Mouse (Mus musculus) olfactory bulb, adult 2 months (tissue): ENCODE results near the gene Gm6760. TPM values are rescaled to one million over a fixed set of nuclear protein-coding genes. Genes with fewer than 3 reads are reported as not detected.

Source experiments
- H3K27ac ChIP-seq: fragments of 200-500 bp; 2 replicates; pipeline ENCODE4 v1.5.1; 2012; ENCODE audit warnings: low read depth, low read length; ENCODE audit not compliant: insufficient read depth
- H3K4me1 ChIP-seq: fragments of 200-500 bp; 2 replicates; pipeline ENCODE4 v1.6.1; 2012; ENCODE audit warnings: low read length; ENCODE audit not compliant: control insufficient read depth, insufficient read depth
- H3K4me3 ChIP-seq: fragments of 200-500 bp; 2 replicates; pipeline ENCODE4 v1.5.1; 2012; ENCODE audit warnings: mild to moderate bottlenecking, low read depth, low read length, moderate library complexity; ENCODE audit not compliant: insufficient read depth
- CTCF ChIP-seq: fragments of 200-500 bp; IDR thresholded peaks from 2 replicates; pipeline ENCODE4 v1.5.1; 2012; ENCODE audit warnings: low read depth, mild to moderate bottlenecking, low read length, moderate library complexity; ENCODE audit not compliant: insufficient read depth
- POLR2A ChIP-seq: fragments of 200-500 bp; IDR thresholded peaks from 2 replicates; pipeline ENCODE4 v1.6.1; 2012; ENCODE audit warnings: mild to moderate bottlenecking, low read depth, low read length, moderate library complexity; ENCODE audit not compliant: insufficient read depth
- WGBS: fragments of 180-500 bp; shearing (Covaris S2); methylation state at CpG from one replicate; pipeline ENCODE4 v1.1.7; 2018; 5-methylcytosine and 5-hydroxymethylcytosine counted together
- polyA plus RNA-seq: library from polyadenylated mRNA; stranded (reverse); fragments of >200 nt; gene quantifications from 2 replicates; pipeline ENCODE4 v1.2.4, GENCODE M21; 2012; ENCODE audit warnings: low replicate concordance; ENCODE audit not compliant: missing spikeins, insufficient read depth, insufficient read length

Gm6760 gene
- not detected in 2 replicates for polyA plus RNA-seq

GRCm38 (mm10) chrX:64152098-64152497 is at the start of gene Gm6760:
TSS of gene Gm6760 (minus strand) at chrX:64152198.
- no peak within 1 kb of the TSS for H3K4me3 ChIP-seq
- TF ChIP-seq POLR2A, result no peak
- TF ChIP-seq CTCF, result no peak
- WGBS, result 85% methylated on average over 2 of the region's 2 CpGs

GRCm38 (mm10) chrX:64181246-64181645 is 29.2 kb upstream of the Gm6760 start:
- no peak for TF ChIP-seq CTCF
- no peak for TF ChIP-seq POLR2A
- H3K4me1 ChIP-seq, result no peaks in the 10 kb centered on the region

More at GRCm38 (mm10) chrX:64152098-64152497, at the start of gene Gm6760:
- H3K27ac ChIP-seq, result no peak within 1 kb of the TSS
- H3K4me1 ChIP-seq, result no peaks in the 10 kb centered on the region

GRCm38 (mm10) chrX:64173248-64173647 is 21.2 kb upstream of the Gm6760 start, which contains the start of gene 3830417A13Rik:
TSS of gene 3830417A13Rik (plus strand) at chrX:64173548.
- no peak within 1 kb of the TSS for H3K4me3 ChIP-seq
- TF ChIP-seq POLR2A, result no peak
- no peak for TF ChIP-seq CTCF
- no peaks in the 10 kb centered on the region for H3K4me1 ChIP-seq
- H3K27ac ChIP-seq, result no peak within 1 kb of the TSS
- 89% methylated on average over 11 of the region's 11 CpGs for WGBS

More at GRCm38 (mm10) chrX:64181246-64181645, 29.2 kb upstream of the Gm6760 start:
- H3K27ac ChIP-seq, result no peak overlapping the region
- no peak overlapping the region for H3K4me3 ChIP-seq

Other genes with a start within 250 kb of the Gm6760 start
- gene 3830417A13Rik, start 21.4 kb upstream of the Gm6760 start, polyA plus RNA-seq, result not detected in 2 replicates
- not detected in 2 replicates for gene Slitrk4, start 124.8 kb upstream of the Gm6760 start, polyA plus RNA-seq